ENCODE assay signal across 8 mouse cellular contexts in the genomic region with DNA sequence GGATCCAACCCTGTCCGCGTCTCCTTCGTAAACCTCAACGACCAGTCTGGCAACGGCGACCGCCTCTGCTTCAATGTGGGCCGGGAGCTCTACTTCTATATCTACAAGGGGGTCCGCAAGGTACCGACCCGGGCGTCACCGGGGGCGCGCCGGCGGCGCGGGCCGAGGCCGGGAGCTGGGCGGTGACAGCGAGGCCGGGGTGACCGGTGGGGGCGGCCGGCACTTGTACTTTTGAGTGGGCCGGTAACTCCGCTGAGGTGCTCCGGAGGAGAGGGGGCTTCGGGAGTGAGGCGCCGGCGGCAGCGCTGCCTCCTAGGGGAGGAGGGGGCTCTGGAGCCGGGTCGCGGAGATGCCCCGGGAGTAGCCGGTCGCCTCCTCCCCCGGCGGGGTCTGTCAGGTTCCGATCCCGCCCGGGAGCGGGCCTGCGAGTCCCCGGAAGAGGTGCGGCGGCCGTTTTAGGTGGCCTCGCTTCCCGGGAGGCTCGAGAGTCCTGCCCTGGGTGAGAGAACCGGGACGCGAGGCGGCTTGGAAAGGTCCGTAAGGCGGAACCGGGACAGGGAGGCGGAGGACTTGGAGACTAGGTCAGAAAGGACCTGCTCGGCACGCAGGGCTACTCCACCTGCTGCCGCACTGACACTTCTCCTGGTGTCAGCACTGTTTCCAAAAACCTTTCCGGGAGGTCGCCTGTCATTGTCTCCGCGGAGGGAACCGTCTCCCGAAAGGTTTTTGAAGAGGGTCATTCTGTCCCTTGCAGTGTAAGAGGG. TPM values are rescaled to one million over a fixed set of nuclear protein-coding genes. Genes with fewer than 3 reads are reported as not detected.
A peak's percentile ranks its signal among the peaks of the same experiment; 100 is the strongest.
DNase-seq lines count a peak whose midpoint lies in the region; ATAC-seq and TF ChIP-seq lines count a peak whose summit lies in the region.
"Had no signal": no experiment of that assay in that cellular context is flagged by ENCODE, and none has a peak within 500 bp of the region (broad histone marks: within the 10 kb centered on the region; RNA-seq: fewer than 3 reads in every experiment).

No protein-coding gene starts in this region.

- H3K9ac ChIP-seq in forebrain, postnatal 0 days, result peak overlapping the region; percentile 88
- peak overlapping the region; percentile 96 for H3K9ac ChIP-seq in intestine, postnatal 0 days (ENCODE audit: low read depth, low read length)

- no peaks in the 10 kb centered on the region for H3K9me3 ChIP-seq in forebrain, postnatal 0 days (ENCODE audit: low read length)
- H3K9me3 ChIP-seq in intestine, postnatal 0 days (ENCODE audit: control insufficient read depth), result no peaks in the 10 kb centered on the region

- no peak for TF ChIP-seq POLR2A in lung, adult 2 months (IDR thresholded peaks at IDR 0.05; ENCODE audit: borderline replicate concordance, extremely low read depth, low read depth, low read length)

- H3K4me1 ChIP-seq in forebrain, postnatal 0 days (ENCODE audit: insufficient read depth), result peaks cover 7% of the 10 kb centered on the region
- peaks cover 13% of the 10 kb centered on the region; the same call in 1 of the 2 replicates for H3K4me1 ChIP-seq in intestine, postnatal 0 days (replicated peaks; ENCODE audit: control insufficient read depth, insufficient read depth, low read length)
- peaks cover 9% of the 10 kb centered on the region for H3K4me1 ChIP-seq in lung, adult 2 months (ENCODE audit: control insufficient read depth, insufficient read depth, low read length)

- ATAC-seq in forebrain, postnatal 0 days, result peak; percentile 60
- ATAC-seq in intestine, postnatal 0 days, result peak; percentile 44

- peak overlapping the region; percentile 94 for H3K4me3 ChIP-seq in forebrain, postnatal 0 days (ENCODE audit: low read depth, low read length)
- H3K4me3 ChIP-seq in intestine, postnatal 0 days (ENCODE audit: low read depth, low read length), result peak overlapping the region; percentile 99
- peak overlapping the region; percentile 90 for H3K4me3 ChIP-seq in lung, adult 2 months (replicated peaks; ENCODE audit: extremely low read depth, low read depth, low read length)

- no peak for TF ChIP-seq CTCF in forebrain, postnatal 0 days (IDR thresholded peaks at IDR 0.05; ENCODE audit: low read depth)
- no peak for TF ChIP-seq CTCF in intestine, postnatal 0 days (IDR thresholded peaks at IDR 0.05; ENCODE audit: low read depth)
- TF ChIP-seq CTCF in lung, adult 2 months (IDR thresholded peaks at IDR 0.05; ENCODE audit: insufficient read depth, low read length), result no peak

- peak; percentile 7 to 15 for DNase-seq in right cerebral cortex, adult 2 months (ENCODE audit: low spot score in 2 of 2)
- DNase-seq in right cerebral cortex, postnatal 25 days, result no peak
- DNase-seq in adrenal gland, postnatal 25 days, result peak; percentile 41
- DNase-seq in forebrain, postnatal 0 days, result peak; percentile 6
- DNase-seq in lung, adult 2 months, result peak; percentile 54
- peak; percentile 3 for DNase-seq in ovary, postnatal 10 days (ENCODE audit: low spot score)

- H3K27ac ChIP-seq in forebrain, postnatal 0 days (ENCODE audit: low read depth, low read length), result peak overlapping the region; percentile 90
- peak overlapping the region; percentile 71 for H3K27ac ChIP-seq in intestine, postnatal 0 days (ENCODE audit: low read depth, low read length)

- H3K27me3 ChIP-seq in forebrain, postnatal 0 days (ENCODE audit: insufficient read depth, low read length), result no peaks in the 10 kb centered on the region
- H3K27me3 ChIP-seq in intestine, postnatal 0 days (replicated peaks; ENCODE audit: control insufficient read depth, insufficient read depth, low read length), result no peaks in the 10 kb centered on the region

- H3K4me2 ChIP-seq in forebrain, postnatal 0 days (ENCODE audit: low read depth), result peak overlapping the region; percentile 68
- H3K4me2 ChIP-seq in intestine, postnatal 0 days (replicated peaks; ENCODE audit: low read depth), result peak overlapping the region; percentile 98

- WGBS in forebrain, postnatal 0 days, result 2% methylated on average over 70 of the region's 72 CpGs
- under 1% methylated on average over 71 of the region's 72 CpGs for WGBS in intestine, postnatal 0 days
- WGBS in lung, adult 2 months, result under 1% methylated on average over 72 of the region's 72 CpGs

- no peaks in the 10 kb centered on the region for H3K36me3 ChIP-seq in forebrain, postnatal 0 days (ENCODE audit: insufficient read depth)
- H3K36me3 ChIP-seq in intestine, postnatal 0 days (ENCODE audit: control insufficient read depth, insufficient read depth), result 0 out of 2 replicates have a peak, but pooled peaks cover 5% of the 10 kb centered on the region

RNA-seq across cellular contexts. Expression of a gene that starts 0.6 kb away (rescaled TPM):
- total RNA-seq in adrenal gland, postnatal 25 days (2021), result 40.7 and 51.1 TPM in 2 replicates
- 33.3 and 40.3 TPM in 2 replicates for total RNA-seq in forebrain, postnatal 0 days (2014; rRNA removed)
- 12.3 and 17.0 TPM in 2 replicates for polyA plus RNA-seq in forebrain, postnatal 0 days (2015; fragmentation: Nextera tagmentation; extraction: Ambion mirVana)
- 12.3 and 14.7 TPM in 2 replicates for polyA plus RNA-seq in intestine, postnatal 0 days (2015; fragmentation: Nextera tagmentation; extraction: Ambion mirVana)
- 13.5 and 16.2 TPM in 2 replicates for polyA plus RNA-seq in lung, adult 2 months (2012; rRNA removed)

RNA-seq across cellular contexts. Expression of a gene that starts 35.8 kb away (rescaled TPM):
- total RNA-seq in adrenal gland, postnatal 25 days (2021), result 462 and 716 TPM in 2 replicates
- 703 and 720 TPM in 2 replicates for total RNA-seq in forebrain, postnatal 0 days (2014; rRNA removed)
- polyA plus RNA-seq in forebrain, postnatal 0 days (2015; fragmentation: Nextera tagmentation; extraction: Ambion mirVana), result 1,123 and 1,324 TPM in 2 replicates
- polyA plus RNA-seq in intestine, postnatal 0 days (2015; fragmentation: Nextera tagmentation; extraction: Ambion mirVana), result 269 and 296 TPM in 2 replicates
- polyA plus RNA-seq in lung, adult 2 months (2012; rRNA removed), result 65.6 and 105 TPM in 2 replicates

RNA-seq across cellular contexts. Expression of a gene that starts 55.9 kb away (rescaled TPM):
- not detected in 2 replicates for total RNA-seq in adrenal gland, postnatal 25 days (2021)
- total RNA-seq in forebrain, postnatal 0 days (2014; rRNA removed), result not detected in 2 replicates
- polyA plus RNA-seq in forebrain, postnatal 0 days (2015; fragmentation: Nextera tagmentation; extraction: Ambion mirVana), result not detected in 2 replicates
- polyA plus RNA-seq in intestine, postnatal 0 days (2015; fragmentation: Nextera tagmentation; extraction: Ambion mirVana), result not detected in 2 replicates
- polyA plus RNA-seq in lung, adult 2 months (2012; rRNA removed), result not detected in 2 replicates
- total RNA-seq: neutrophil, adult 5-6 weeks had no signal
